Mouse (Mus musculus) MEL (cell line): Measurements from ENCODE around the gene Kat8. TPM values are rescaled to one million over a fixed set of nuclear protein-coding genes. Genes with fewer than 3 reads are reported as not detected.

ENCODE experiments used
- DNase-seq: peaks from one replicate; pipeline ENCODE4 v3.0.0; 2011; ENCODE audit warnings: low read depth, low spot score
- H3K27ac ChIP-seq: 2 replicates; pipeline ENCODE4 v1.5.1; 2012; ENCODE audit warnings: low read depth, mild to moderate bottlenecking, control low read depth, low read length, moderate library complexity; ENCODE audit not compliant: control insufficient read depth
- H3K27me3 ChIP-seq, 2 experiments: fragments of 150-350 bp in 1 of 2; sonication (generic) in 1 of 2; 2 replicates each; pipeline ENCODE4 v1.6.1; 2012; ENCODE audit warnings: low read length in 2 of 2, mild to moderate bottlenecking in 2 of 2, improper control_type of control experiment in 1 of 2, moderate library complexity in 1 of 2; ENCODE audit not compliant: insufficient read depth in 2 of 2, control insufficient read depth in 1 of 2
- H3K36me3 ChIP-seq, 2 experiments: 2 replicates each; pipeline ENCODE4 v1.6.1; 2012 to 2014; ENCODE audit warnings: low read length in 2 of 2, improper control_type of control experiment in 1 of 2, inconsistent platforms in 1 of 2, mild to moderate bottlenecking in 1 of 2; ENCODE audit not compliant: insufficient read depth in 2 of 2, control insufficient read depth in 1 of 2
- H3K4me1 ChIP-seq, 2 experiments: fragments of 150-350 bp in 1 of 2; sonication (generic) in 1 of 2; 2 replicates each; pipeline ENCODE4 v1.6.1; 2012; ENCODE audit warnings: low read length in 2 of 2, improper control_type of control experiment in 1 of 2, mild to moderate bottlenecking in 1 of 2; ENCODE audit not compliant: insufficient read depth in 2 of 2, control insufficient read depth in 1 of 2
- H3K4me3 ChIP-seq, 2 experiments: fragments of 150-350 bp in 1 of 2; sonication (generic) in 1 of 2; 2 replicates each; pipeline ENCODE4 v1.5.1; 2012; ENCODE audit warnings: low read depth in 2 of 2, low read length in 2 of 2, mild to moderate bottlenecking in 2 of 2, moderate library complexity in 2 of 2, control low read depth in 1 of 2, improper control_type of control experiment in 1 of 2; ENCODE audit not compliant: control insufficient read depth in 1 of 2, insufficient read depth in 1 of 2
- H3K79me2 ChIP-seq: 2 replicates; pipeline ENCODE4 v1.6.1; 2012; ENCODE audit warnings: mild to moderate bottlenecking, low read length, moderate library complexity; ENCODE audit not compliant: control insufficient read depth, poor library complexity, insufficient read depth
- H3K9ac ChIP-seq: 2 replicates; pipeline ENCODE4 v1.6.1; 2012; ENCODE audit warnings: low read depth, mild to moderate bottlenecking, control low read depth, low read length, moderate library complexity; ENCODE audit not compliant: control insufficient read depth, poor library complexity, severe bottlenecking
- H3K9me3 ChIP-seq: fragments of 150-350 bp; sonication (generic); replicated peaks from 2 replicates; pipeline ENCODE4 v1.6.1; 2012; ENCODE audit warnings: mild to moderate bottlenecking, low read length, improper control_type of control experiment, moderate library complexity; ENCODE audit not compliant: insufficient read depth
- BHLHE40 ChIP-seq: IDR thresholded peaks from 2 replicates; pipeline ENCODE4 v1.6.1; 2012; ENCODE audit warnings: low read depth, mild to moderate bottlenecking, inconsistent platforms, low read length, improper control_type of control experiment, borderline replicate concordance
- CHD1 ChIP-seq: IDR thresholded peaks from 2 replicates; pipeline ENCODE4 v1.6.1; 2012; ENCODE audit warnings: low read depth, mild to moderate bottlenecking, inconsistent platforms, low read length, improper control_type of control experiment
- CHD2 ChIP-seq: IDR thresholded peaks from 2 replicates; pipeline ENCODE4 v1.6.1; 2011; ENCODE audit warnings: low read length, improper control_type of control experiment
- CTCF ChIP-seq, 3 experiments: IDR thresholded peaks in 2 of 3; conservative IDR thresholded peaks in 1 of 3; 2 replicates each; pipeline ENCODE4 v1.5.1; 2011 to 2012; ENCODE audit warnings: low read length in 3 of 3, low read depth in 2 of 3, mild to moderate bottlenecking in 2 of 3, improper control_type of control experiment in 1 of 3, inconsistent platforms in 1 of 3, mixed read lengths in 1 of 3, moderate library complexity in 1 of 3; ENCODE audit not compliant: control insufficient read depth in 1 of 3, insufficient read depth in 1 of 3, poor library complexity in 1 of 3, severe bottlenecking in 1 of 3
- ELF1 ChIP-seq: IDR thresholded peaks from 2 replicates; pipeline ENCODE4 v1.6.1; 2014; ENCODE audit warnings: low read depth, mild to moderate bottlenecking, inconsistent platforms, low read length, improper control_type of control experiment, moderate library complexity
- EP300 ChIP-seq, 2 experiments: IDR thresholded peaks; 2 replicates each; pipeline ENCODE4 v1.6.1; 2011; ENCODE audit warnings: improper control_type of control experiment in 2 of 2, low read length in 2 of 2, low read depth in 1 of 2, mild to moderate bottlenecking in 1 of 2
- ETS1 ChIP-seq: IDR thresholded peaks from 2 replicates; pipeline ENCODE4 v1.6.1; 2012; ENCODE audit warnings: low read depth, mild to moderate bottlenecking, inconsistent platforms, low read length, improper control_type of control experiment, moderate library complexity
- GATA1 ChIP-seq: IDR thresholded peaks from 2 replicates; pipeline ENCODE4 v1.6.1; 2011; ENCODE audit warnings: low read depth, low read length, improper control_type of control experiment
- HCFC1 ChIP-seq: IDR thresholded peaks from 2 replicates; pipeline ENCODE4 v1.6.1; 2012; ENCODE audit warnings: low read depth, mild to moderate bottlenecking, inconsistent platforms, low read length, improper control_type of control experiment, moderate library complexity
- JUND ChIP-seq: IDR thresholded peaks from 2 replicates; pipeline ENCODE4 v1.6.1; 2011; ENCODE audit warnings: low read depth, mild to moderate bottlenecking, improper control_type of control experiment, low read length
- KAT2A ChIP-seq: conservative IDR thresholded peaks from 2 replicates; pipeline ENCODE4 v1.6.1; 2012; ENCODE audit warnings: low read depth, low read length, improper control_type of control experiment, inconsistent platforms
- MAX ChIP-seq: IDR thresholded peaks from 2 replicates; pipeline ENCODE4 v1.6.1; 2011; ENCODE audit warnings: low read length, improper control_type of control experiment
- MEF2A ChIP-seq: IDR thresholded peaks from 2 replicates; pipeline ENCODE4 v1.6.1; 2014; ENCODE audit warnings: low read depth, mild to moderate bottlenecking, inconsistent platforms, low read length, improper control_type of control experiment; ENCODE audit not compliant: poor library complexity, insufficient replicate concordance, severe bottlenecking; ENCODE audit errors: extremely low read depth
- MXI1 ChIP-seq: IDR thresholded peaks from 2 replicates; pipeline ENCODE4 v1.6.1; 2011; ENCODE audit warnings: mild to moderate bottlenecking, low read depth, low read length, improper control_type of control experiment
- MYC ChIP-seq: IDR thresholded peaks from 2 replicates; pipeline ENCODE4 v1.6.1; 2011; ENCODE audit warnings: low read depth, mild to moderate bottlenecking, low read length, improper control_type of control experiment, moderate library complexity
- NELFE ChIP-seq: IDR thresholded peaks from 2 replicates; pipeline ENCODE4 v1.6.1; 2011; ENCODE audit warnings: low read depth, low read length, improper control_type of control experiment
- NRF1 ChIP-seq: IDR thresholded peaks from 2 replicates; pipeline ENCODE4 v1.6.1; 2014; ENCODE audit warnings: low read depth, mild to moderate bottlenecking, inconsistent platforms, low read length, improper control_type of control experiment, moderate library complexity; ENCODE audit not compliant: poor library complexity, insufficient read depth, severe bottlenecking
- POLR2A ChIP-seq, 2 experiments: IDR thresholded peaks; 2 replicates each; pipeline ENCODE4 v1.6.1; 2011 to 2012; ENCODE audit warnings: low read length in 2 of 2, mild to moderate bottlenecking in 2 of 2, control low read depth in 1 of 2, improper control_type of control experiment in 1 of 2, low read depth in 1 of 2, moderate library complexity in 1 of 2; ENCODE audit not compliant: control insufficient read depth in 1 of 2, insufficient read depth in 1 of 2, poor library complexity in 1 of 2
- POLR2AphosphoS2 ChIP-seq: IDR thresholded peaks from 2 replicates; pipeline ENCODE4 v1.6.1; 2011; ENCODE audit warnings: low read length, improper control_type of control experiment
- RCOR1 ChIP-seq: IDR thresholded peaks from 2 replicates; pipeline ENCODE4 v1.6.1; 2012; ENCODE audit warnings: low read depth, mild to moderate bottlenecking, inconsistent platforms, low read length, improper control_type of control experiment
- SIN3A ChIP-seq: IDR thresholded peaks from 2 replicates; pipeline ENCODE4 v1.6.1; 2012; ENCODE audit warnings: low read length, improper control_type of control experiment, inconsistent platforms
- TAL1 ChIP-seq: IDR thresholded peaks from 2 replicates; pipeline ENCODE4 v1.6.1; 2012; ENCODE audit warnings: mild to moderate bottlenecking, inconsistent platforms, low read length, moderate library complexity, mixed read lengths
- TBP ChIP-seq: IDR thresholded peaks from 2 replicates; pipeline ENCODE4 v1.8.0; 2011; ENCODE audit warnings: low read depth, low read length, improper control_type of control experiment
- TCF12 ChIP-seq: IDR thresholded peaks from 2 replicates; pipeline ENCODE4 v1.6.1; 2014; ENCODE audit warnings: low read depth, mild to moderate bottlenecking, inconsistent platforms, low read length, improper control_type of control experiment, moderate library complexity
- ZC3H11A ChIP-seq: IDR thresholded peaks from 2 replicates; pipeline ENCODE4 v1.6.1; 2012; ENCODE audit warnings: low read depth, mild to moderate bottlenecking, inconsistent platforms, low read length, improper control_type of control experiment
- ZKSCAN1 ChIP-seq: IDR thresholded peaks from 2 replicates; pipeline ENCODE4 v1.6.1; 2012; ENCODE audit warnings: low read depth, mild to moderate bottlenecking, inconsistent platforms, low read length, improper control_type of control experiment, moderate library complexity
- ZMIZ1 ChIP-seq: IDR thresholded peaks from 2 replicates; pipeline ENCODE4 v1.6.1; 2012; ENCODE audit warnings: low read depth, mild to moderate bottlenecking, inconsistent platforms, low read length, improper control_type of control experiment, moderate library complexity
- polyA plus RNA-seq, 2 experiments: library from polyadenylated mRNA; stranded (reverse) in 1 of 2; unstranded in 1 of 2; fragments of >175 nt in 1 of 2; fragments of >200 nt in 1 of 2; gene quantifications; 2 replicates each; pipeline versions ENCODE4 v1.2.1 to v1.2.4; 2012; ENCODE audit warnings: low replicate concordance in 2 of 2, low read depth in 1 of 2; ENCODE audit not compliant: insufficient read length in 2 of 2, insufficient read depth in 1 of 2, missing spikeins in 1 of 2
- total RNA-seq: library from RNA; depleted of rRNA; stranded (reverse); fragments of 300-350 nt; gene quantifications from 2 replicates; pipeline ENCODE4 v1.2.3, GENCODE M21; 2012

Gene Kat8
- total and polyA plus RNA-seq, 3 experiments, result 39.5 to 45.8 TPM; not detected in 1

- H3K27ac ChIP-seq, result no peak overlapping the region
- no peak for DNase-seq
- H3K79me2 ChIP-seq, result peaks cover 3% of the 10 kb centered on the region; the same call in 1 of the 2 replicates
- H3K4me3 ChIP-seq, result no peak overlapping the region
- peaks cover 22 to 39% of the 10 kb centered on the region in 2 experiments for H3K4me1 ChIP-seq
- peaks cover 0 to 27% of the 10 kb centered on the region in 2 experiments; a peak in 2 of 4 replicates for H3K36me3 ChIP-seq
- no peak overlapping the region for H3K9ac ChIP-seq
- TF ChIP-seq ETS1 (peak; percentile 30; the same call in 1 of the 2 replicates), CTCF (IDR thresholded peaks at IDR 0.05 in 2 of 3, conservative IDR thresholded peaks at IDR 0.05 in 1 of 3; ENCODE audit: control insufficient read depth in 1 of 3, insufficient read depth in 1 of 3, low read depth in 2 of 3, low read length in 3 of 3, poor library complexity in 1 of 3, severe bottlenecking in 1 of 3) (no peak), EP300 (IDR thresholded peaks at IDR 0.05; ENCODE audit: low read depth in 1 of 2, low read length in 2 of 2) (peak; percentile 57 to 78), GATA1 (peak; percentile 67), TCF12 (peak; percentile 81), TAL1 (peak; percentile 70), MYC (no peak), RCOR1 (peak; percentile 69), JUND (peak; percentile 95)
- TF ChIP-seq, all 39 proteins: peak for 7
- Histone ChIP-seq H3K9me3 (no peaks in the 10 kb centered on the region), H3K27me3 (no peaks in the 10 kb centered on the region)
These were observed 10.5 kb upstream of the Kat8 start for GRCm38 (mm10) chr7:127901772-127902171.

- DNase-seq, result peak; percentile 90
- Histone ChIP-seq H3K4me3 (peak within 1 kb of the TSS; percentile 60 to 75), H3K9me3 (no peaks in the 10 kb centered on the region), H3K79me2 (peaks cover 3% of the 10 kb centered on the region; the same call in 1 of the 2 replicates), H3K27me3 (no peaks in the 10 kb centered on the region), H3K4me1 (peaks cover 7 to 22% of the 10 kb centered on the region in 2 experiments), H3K27ac (peak within 1 kb of the TSS; percentile 58), H3K36me3 (peaks cover 0 to 12% of the 10 kb centered on the region in 2 experiments; a peak in 2 of 4 replicates), H3K9ac (peak within 1 kb of the TSS; percentile 92)
- 0 out of 2 replicates have a peak, but pooled peaks have one; percentile 44 for TF ChIP-seq POLR2AphosphoS2
- TF ChIP-seq ELF1, result 0 out of 2 replicates have a peak, but pooled peaks have one; percentile 12
- peak; percentile 64 for TF ChIP-seq NRF1
- no peak for TF ChIP-seq ZC3H11A
- peak; percentile 95 for TF ChIP-seq CHD2
- peak; percentile 76 for TF ChIP-seq SIN3A
- peak; percentile 96 for TF ChIP-seq CHD1
- TF ChIP-seq MAX, result no peak; the same call in 1 of the 2 replicates
- peak; percentile 67 for TF ChIP-seq MXI1
- TF ChIP-seq MEF2A, result no peak
- TF ChIP-seq KAT2A, result no peak; the same call in 1 of the 2 replicates
- no peak for TF ChIP-seq BHLHE40
- TF ChIP-seq HCFC1, result peak; percentile 97
- TF ChIP-seq NELFE, result peak; percentile 85
- no peak for TF ChIP-seq MYC
- no peak for TF ChIP-seq TAL1
- TF ChIP-seq GATA1, result no peak
- peak; percentile 84 to 91; a peak in 3 of 4 replicates for TF ChIP-seq POLR2A (IDR thresholded peaks at IDR 0.05; ENCODE audit: control insufficient read depth in 1 of 2, insufficient read depth in 1 of 2, low read depth in 1 of 2, low read length in 2 of 2, poor library complexity in 1 of 2)
- no peak for TF ChIP-seq ZKSCAN1
- 0 out of 2 replicates have a peak, but pooled peaks have one; percentile 62 for TF ChIP-seq ZMIZ1
- no peak for TF ChIP-seq TBP
These were observed 8.1 kb upstream of the Kat8 start, which contains the start of gene Bckdk for GRCm38 (mm10) chr7:127903971-127904796. Gene Bckdk, plus strand, starts transcription at chr7:127904082.
